Mouse (Mus musculus): Measurements from ENCODE around the gene Prdm5. TPM values are rescaled to one million over a fixed set of nuclear protein-coding genes. Genes with fewer than 3 reads are reported as not detected.

The Prdm5 gene
- polyA plus RNA-seq, 1 experiment from 2014 or later, result 16.5 TPM

GRCm38 (mm10) chr6:65871754-65872278, 93.0 kb downstream of the Prdm5 start:
- H3K27ac ChIP-seq (ENCODE audit: low read depth), result no peak overlapping the region
- H3K36me3 ChIP-seq (ENCODE audit: control insufficient read depth, insufficient read depth, low read length), result peaks cover 12% of the 10 kb centered on the region
- H3K9ac ChIP-seq (ENCODE audit: low read length), result no peak overlapping the region
- no peak overlapping the region for H3K4me3 ChIP-seq (ENCODE audit: low read depth, low read length)
- H3K4me2 ChIP-seq (ENCODE audit: low read length), result no peak overlapping the region
- DNase-seq (ENCODE audit: low spot score) (no peak), ATAC-seq (replicated peaks; ENCODE audit: low FRiP score, low TSS enrichment, low read depth) (no peak)
- H3K27me3 ChIP-seq (replicated peaks; ENCODE audit: control insufficient read depth, insufficient read depth, low read length), result no peaks in the 10 kb centered on the region
- no peaks in the 10 kb centered on the region for H3K9me3 ChIP-seq (ENCODE audit: control insufficient read depth, low read length)
- H3K4me1 ChIP-seq (replicated peaks; ENCODE audit: control insufficient read depth, insufficient read depth, low read length), result no peaks in the 10 kb centered on the region
- WGBS, result 56% methylated on average over 6 of the region's 6 CpGs

- H3K27ac ChIP-seq (ENCODE audit: low read depth), result no peak overlapping the region
- H3K36me3 ChIP-seq (ENCODE audit: control insufficient read depth, insufficient read depth, low read length), result 0 out of 2 replicates have a peak, but pooled peaks cover 3% of the 10 kb centered on the region
- H3K9ac ChIP-seq (ENCODE audit: low read length), result no peak overlapping the region
- H3K9me3 ChIP-seq (ENCODE audit: control insufficient read depth, low read length), result no peaks in the 10 kb centered on the region
- 93% methylated on average over 1 of the region's 1 CpGs for WGBS
- ATAC-seq (replicated peaks; ENCODE audit: low FRiP score, low TSS enrichment, low read depth), result no peak
- H3K4me3 ChIP-seq (ENCODE audit: low read depth, low read length), result no peak overlapping the region
- DNase-seq (ENCODE audit: low spot score), result no peak
- no peak overlapping the region for H3K4me2 ChIP-seq (ENCODE audit: low read length)
- H3K4me1 ChIP-seq (replicated peaks; ENCODE audit: control insufficient read depth, insufficient read depth, low read length), result no peaks in the 10 kb centered on the region
- no peaks in the 10 kb centered on the region for H3K27me3 ChIP-seq (replicated peaks; ENCODE audit: control insufficient read depth, insufficient read depth, low read length)
Observed at GRCm38 (mm10) chr6:65878300-65878699, 99.5 kb downstream of the Prdm5 start.

GRCm38 (mm10) chr6:65888835-65889234, 110.0 kb downstream of the Prdm5 start:
- no peaks in the 10 kb centered on the region for H3K27me3 ChIP-seq (replicated peaks; ENCODE audit: control insufficient read depth, insufficient read depth, low read length)
- WGBS, result 93% methylated on average over 1 of the region's 1 CpGs
- ATAC-seq (replicated peaks; ENCODE audit: low FRiP score, low TSS enrichment, low read depth) (no peak), DNase-seq (ENCODE audit: low spot score) (no peak)
- H3K4me2 ChIP-seq (ENCODE audit: low read length), result no peak overlapping the region
- no peak overlapping the region for H3K4me3 ChIP-seq (ENCODE audit: low read depth, low read length)
- H3K27ac ChIP-seq (ENCODE audit: low read depth), result no peak overlapping the region
- no peaks in the 10 kb centered on the region for H3K9me3 ChIP-seq (ENCODE audit: control insufficient read depth, low read length)
- peaks cover 17% of the 10 kb centered on the region for H3K36me3 ChIP-seq (ENCODE audit: control insufficient read depth, insufficient read depth, low read length)
- H3K4me1 ChIP-seq (replicated peaks; ENCODE audit: control insufficient read depth, insufficient read depth, low read length), result no peaks in the 10 kb centered on the region
- H3K9ac ChIP-seq (ENCODE audit: low read length), result no peak overlapping the region

- H3K4me3 ChIP-seq (ENCODE audit: low read depth, low read length), result no peak overlapping the region
- no peak overlapping the region for H3K27ac ChIP-seq (ENCODE audit: low read depth)
- H3K4me2 ChIP-seq (ENCODE audit: low read length), result no peak overlapping the region
- no peak overlapping the region for H3K9ac ChIP-seq (ENCODE audit: low read length)
- H3K36me3 ChIP-seq (ENCODE audit: control insufficient read depth, insufficient read depth, low read length), result peaks cover 21% of the 10 kb centered on the region
- no peaks in the 10 kb centered on the region for H3K27me3 ChIP-seq (replicated peaks; ENCODE audit: control insufficient read depth, insufficient read depth, low read length)
- 58% methylated on average over 4 of the region's 4 CpGs for WGBS
- DNase-seq (ENCODE audit: low spot score) (no peak), ATAC-seq (replicated peaks; ENCODE audit: low FRiP score, low TSS enrichment, low read depth) (no peak)
- no peaks in the 10 kb centered on the region for H3K4me1 ChIP-seq (replicated peaks; ENCODE audit: control insufficient read depth, insufficient read depth, low read length)
- H3K9me3 ChIP-seq (ENCODE audit: control insufficient read depth, low read length), result no peaks in the 10 kb centered on the region
Observed at GRCm38 (mm10) chr6:65892045-65892660, 113.4 kb downstream of the Prdm5 start.

GRCm38 (mm10) chr6:65906657-65907182, 127.9 kb downstream of the Prdm5 start:
- Histone ChIP-seq H3K27me3 (replicated peaks; ENCODE audit: control insufficient read depth, insufficient read depth, low read length) (no peaks in the 10 kb centered on the region), H3K9ac (ENCODE audit: low read length) (no peak overlapping the region), H3K4me1 (replicated peaks; ENCODE audit: control insufficient read depth, insufficient read depth, low read length) (no peaks in the 10 kb centered on the region), H3K4me2 (ENCODE audit: low read length) (no peak overlapping the region), H3K9me3 (ENCODE audit: control insufficient read depth, low read length) (no peaks in the 10 kb centered on the region), H3K36me3 (ENCODE audit: control insufficient read depth, insufficient read depth, low read length) (peaks cover 6% of the 10 kb centered on the region), H3K4me3 (ENCODE audit: low read depth, low read length) (no peak overlapping the region), H3K27ac (ENCODE audit: low read depth) (no peak overlapping the region)
- no peak for ATAC-seq (replicated peaks; ENCODE audit: low FRiP score, low TSS enrichment, low read depth)
- DNase-seq (ENCODE audit: low spot score), result no peak
- 73% methylated on average over 2 of the region's 2 CpGs for WGBS

GRCm38 (mm10) chr6:65915421-65915820, 136.6 kb downstream of the Prdm5 start:
- Histone ChIP-seq H3K9ac (ENCODE audit: low read length) (no peak overlapping the region), H3K27me3 (replicated peaks; ENCODE audit: control insufficient read depth, insufficient read depth, low read length) (no peaks in the 10 kb centered on the region), H3K27ac (ENCODE audit: low read depth) (no peak overlapping the region), H3K36me3 (ENCODE audit: control insufficient read depth, insufficient read depth, low read length) (peaks cover 11% of the 10 kb centered on the region; the same call in 1 of the 2 replicates), H3K4me3 (ENCODE audit: low read depth, low read length) (no peak overlapping the region), H3K9me3 (ENCODE audit: control insufficient read depth, low read length) (no peaks in the 10 kb centered on the region), H3K4me1 (replicated peaks; ENCODE audit: control insufficient read depth, insufficient read depth, low read length) (no peaks in the 10 kb centered on the region), H3K4me2 (ENCODE audit: low read length) (no peak overlapping the region)
- ATAC-seq (replicated peaks; ENCODE audit: low FRiP score, low TSS enrichment, low read depth) (no peak), DNase-seq (ENCODE audit: low spot score) (no peak)
- WGBS, result 83% methylated on average over 5 of the region's 5 CpGs

GRCm38 (mm10) chr6:65921703-65922102, 142.9 kb downstream of the Prdm5 start:
- H3K9ac ChIP-seq (ENCODE audit: low read length), result no peak overlapping the region
- DNase-seq (ENCODE audit: low spot score) (no peak), ATAC-seq (replicated peaks; ENCODE audit: low FRiP score, low TSS enrichment, low read depth) (no peak)
- H3K4me1 ChIP-seq (replicated peaks; ENCODE audit: control insufficient read depth, insufficient read depth, low read length), result no peaks in the 10 kb centered on the region
- H3K27ac ChIP-seq (ENCODE audit: low read depth), result no peak overlapping the region
- H3K36me3 ChIP-seq (ENCODE audit: control insufficient read depth, insufficient read depth, low read length), result no peaks in the 10 kb centered on the region
- no peaks in the 10 kb centered on the region for H3K9me3 ChIP-seq (ENCODE audit: control insufficient read depth, low read length)
- H3K4me3 ChIP-seq (ENCODE audit: low read depth, low read length), result no peak overlapping the region
- no peak overlapping the region for H3K4me2 ChIP-seq (ENCODE audit: low read length)
- H3K27me3 ChIP-seq (replicated peaks; ENCODE audit: control insufficient read depth, insufficient read depth, low read length), result no peaks in the 10 kb centered on the region
- WGBS, result 79% methylated on average over 3 of the region's 3 CpGs

GRCm38 (mm10) chr6:65923501-65924084, 144.8 kb downstream of the Prdm5 start:
- Histone ChIP-seq H3K9me3 (ENCODE audit: control insufficient read depth, low read length) (no peaks in the 10 kb centered on the region), H3K4me1 (replicated peaks; ENCODE audit: control insufficient read depth, insufficient read depth, low read length) (no peaks in the 10 kb centered on the region), H3K36me3 (ENCODE audit: control insufficient read depth, insufficient read depth, low read length) (no peaks in the 10 kb centered on the region), H3K4me3 (ENCODE audit: low read depth, low read length) (no peak overlapping the region), H3K4me2 (ENCODE audit: low read length) (no peak overlapping the region), H3K27me3 (replicated peaks; ENCODE audit: control insufficient read depth, insufficient read depth, low read length) (no peaks in the 10 kb centered on the region), H3K9ac (ENCODE audit: low read length) (no peak overlapping the region), H3K27ac (ENCODE audit: low read depth) (no peak overlapping the region)
- 43% methylated on average over 4 of the region's 4 CpGs for WGBS
- no peak for ATAC-seq (replicated peaks; ENCODE audit: low FRiP score, low TSS enrichment, low read depth)
- no peak for DNase-seq (ENCODE audit: low spot score)

Measured in intestine, embryonic 14.5 days (tissue).